In the genomic region with DNA sequence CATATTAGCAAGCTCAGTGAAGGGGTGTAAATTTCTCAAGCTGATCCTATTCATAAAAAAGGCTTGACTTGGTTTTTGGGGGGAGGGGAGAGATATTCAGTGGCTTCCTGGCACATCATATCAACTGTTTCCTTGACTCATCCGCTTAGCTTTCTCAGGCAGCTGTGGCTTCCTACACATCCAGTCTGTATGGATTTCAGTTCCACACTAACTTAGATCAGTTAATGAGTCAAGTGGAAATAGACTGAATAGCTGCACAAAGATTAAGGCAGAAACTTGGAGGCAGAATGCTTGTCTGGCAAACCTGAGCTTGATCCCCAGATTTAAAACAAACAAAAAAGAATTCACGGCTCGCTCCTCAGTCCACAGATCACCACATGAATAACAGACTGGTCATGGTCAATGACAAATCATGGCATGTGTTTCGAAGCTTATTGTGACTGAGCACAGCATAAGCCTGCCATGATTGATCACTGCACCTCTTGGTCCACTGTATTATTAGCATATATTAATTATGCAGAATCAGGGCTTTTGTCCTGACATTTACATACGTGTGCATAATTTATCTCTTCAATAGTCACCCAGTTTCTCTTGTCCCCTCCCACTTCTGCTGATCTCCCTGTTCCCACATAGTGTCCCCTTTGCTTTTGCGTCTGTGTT, we compare ENCODE assay signal across 20 mouse cellular contexts. TPM values are rescaled to one million over a fixed set of nuclear protein-coding genes. Genes with fewer than 3 reads are reported as not detected.
DNase-seq lines count a peak whose midpoint lies in the region; ATAC-seq and TF ChIP-seq lines count a peak whose summit lies in the region.
"Had no signal": no experiment of that assay in that cellular context is flagged by ENCODE, and none has a peak within 500 bp of the region (broad histone marks: within the 10 kb centered on the region; RNA-seq: fewer than 3 reads in every experiment).

No protein-coding gene starts in this region.

- no peaks in the 10 kb centered on the region for H3K9me3 ChIP-seq in midbrain, embryonic 12.5 days
- H3K9me3 ChIP-seq in midbrain, postnatal 0 days (ENCODE audit: low read length): no peaks in the 10 kb centered on the region
- H3K9me3 ChIP-seq in forebrain, embryonic 16.5 days (ENCODE audit: control insufficient read depth, low read length): no peaks in the 10 kb centered on the region
- no peaks in the 10 kb centered on the region for H3K9me3 ChIP-seq in midbrain, embryonic 16.5 days (replicated peaks; ENCODE audit: control insufficient read depth, low read length, poor library complexity, severe bottlenecking)
- H3K9me3 ChIP-seq: embryonic facial prominence, embryonic 13.5 days; heart, embryonic 15.5 days; limb, embryonic 10.5 days; liver, embryonic 12.5 days had no signal

- 59% methylated on average over 6 of the region's 6 CpGs for WGBS in midbrain, embryonic 12.5 days
- 37% methylated on average over 6 of the region's 6 CpGs for WGBS in midbrain, postnatal 0 days
- WGBS in forebrain, embryonic 16.5 days: 33% methylated on average over 6 of the region's 6 CpGs
- WGBS in midbrain, embryonic 16.5 days: 39% methylated on average over 6 of the region's 6 CpGs
- WGBS in cerebellum, adult 2 months: 23% methylated on average over 6 of the region's 6 CpGs

- no peak for TF ChIP-seq CTCF in midbrain, postnatal 0 days (IDR thresholded peaks at IDR 0.05)
- no peak for TF ChIP-seq CTCF in cerebellum, adult 2 months (IDR thresholded peaks at IDR 0.05; ENCODE audit: borderline replicate concordance, insufficient read depth, low read depth, low read length)

- H3K9ac ChIP-seq in midbrain, embryonic 12.5 days (replicated peaks): no peak overlapping the region
- H3K9ac ChIP-seq in midbrain, postnatal 0 days (replicated peaks; ENCODE audit: low read length, poor library complexity, severe bottlenecking): no peak overlapping the region
- no peak overlapping the region for H3K9ac ChIP-seq in forebrain, embryonic 16.5 days (replicated peaks; ENCODE audit: low read depth, low read length)
- no peak overlapping the region for H3K9ac ChIP-seq in midbrain, embryonic 16.5 days (ENCODE audit: low read depth, low read length)
- H3K9ac ChIP-seq: embryonic facial prominence, embryonic 13.5 days; heart, embryonic 15.5 days; liver, embryonic 12.5 days; lung, embryonic 14.5 days had no signal

- no peak overlapping the region for H3K27ac ChIP-seq in midbrain, embryonic 12.5 days (replicated peaks)
- H3K27ac ChIP-seq in midbrain, postnatal 0 days (ENCODE audit: low read depth, low read length): no peak overlapping the region
- no peak overlapping the region for H3K27ac ChIP-seq in forebrain, embryonic 16.5 days (ENCODE audit: low read length)
- no peak overlapping the region for H3K27ac ChIP-seq in midbrain, embryonic 16.5 days (ENCODE audit: low read length)
- no peak overlapping the region for H3K27ac ChIP-seq in cerebellum, adult 2 months (ENCODE audit: insufficient read depth, low read length)
- H3K27ac ChIP-seq: embryonic facial prominence, embryonic 13.5 days; heart, embryonic 15.5 days; limb, embryonic 10.5 days; liver, embryonic 12.5 days had no signal

- TF ChIP-seq POLR2A in cerebellum, adult 2 months (IDR thresholded peaks at IDR 0.05; ENCODE audit: borderline replicate concordance, insufficient read depth, low read length): no peak

- peak; percentile 74 for ATAC-seq in midbrain, embryonic 12.5 days (ENCODE audit: low FRiP score, low read depth)
- ATAC-seq in midbrain, postnatal 0 days (ENCODE audit: low FRiP score): no peak; the same call in 1 of the 2 replicates
- peak; percentile 77 for ATAC-seq in forebrain, embryonic 16.5 days
- 0 out of 2 replicates have a peak, but pooled peaks have one; percentile 51 for ATAC-seq in midbrain, embryonic 16.5 days
- ATAC-seq: liver, embryonic 12.5 days had no signal

- no peaks in the 10 kb centered on the region for H3K27me3 ChIP-seq in midbrain, embryonic 12.5 days
- H3K27me3 ChIP-seq in midbrain, postnatal 0 days (ENCODE audit: insufficient read depth, low read length): no peaks in the 10 kb centered on the region
- no peaks in the 10 kb centered on the region for H3K27me3 ChIP-seq in forebrain, embryonic 16.5 days (replicated peaks; ENCODE audit: control insufficient read depth, insufficient read depth, low read length)
- H3K27me3 ChIP-seq in midbrain, embryonic 16.5 days (ENCODE audit: control insufficient read depth, insufficient read depth, low read depth, low read length): no peaks in the 10 kb centered on the region
- H3K27me3 ChIP-seq in cerebellum, adult 2 months (ENCODE audit: control insufficient read depth, insufficient read depth, low read length): no peaks in the 10 kb centered on the region
- H3K27me3 ChIP-seq: embryonic facial prominence, embryonic 13.5 days; heart, embryonic 15.5 days; liver, embryonic 12.5 days had no signal

- H3K4me3 ChIP-seq in midbrain, embryonic 12.5 days: no peak overlapping the region
- H3K4me3 ChIP-seq in midbrain, postnatal 0 days (ENCODE audit: low read depth, low read length): no peak overlapping the region
- H3K4me3 ChIP-seq in forebrain, embryonic 16.5 days (replicated peaks; ENCODE audit: low read length): no peak overlapping the region
- no peak overlapping the region for H3K4me3 ChIP-seq in midbrain, embryonic 16.5 days (ENCODE audit: low read depth, low read length)
- H3K4me3 ChIP-seq in cerebellum, adult 2 months (replicated peaks; ENCODE audit: insufficient read depth, low read depth, low read length): no peak overlapping the region
- H3K4me3 ChIP-seq: embryonic facial prominence, embryonic 13.5 days; heart, embryonic 15.5 days; limb, embryonic 10.5 days; liver, embryonic 12.5 days had no signal

- peak; percentile 31 for DNase-seq in heart, adult 11 months
- no peak for DNase-seq in heart, postnatal 4 days
- no peak for DNase-seq in midbrain, postnatal 0 days (ENCODE audit: low spot score)
- DNase-seq in embryo, embryonic 10.5 days (ENCODE audit: low spot score): no peak
- no peak for DNase-seq in cerebellum, adult 2 months
- DNase-seq: adrenal gland, postnatal 10 days; cerebellum, adult 8-10 months; kidney, adult 8-10 months; kidney, postnatal 36 days; lung, embryonic 14.5 days; lung, postnatal 4 days had no signal

- H3K36me3 ChIP-seq in midbrain, embryonic 12.5 days: no peaks in the 10 kb centered on the region
- H3K36me3 ChIP-seq in midbrain, postnatal 0 days (ENCODE audit: insufficient read depth, low read length): no peaks in the 10 kb centered on the region
- no peaks in the 10 kb centered on the region for H3K36me3 ChIP-seq in forebrain, embryonic 16.5 days (ENCODE audit: control insufficient read depth, insufficient read depth)
- H3K36me3 ChIP-seq in midbrain, embryonic 16.5 days (ENCODE audit: control insufficient read depth, insufficient read depth, low read length): no peaks in the 10 kb centered on the region
- H3K36me3 ChIP-seq: embryonic facial prominence, embryonic 13.5 days; heart, embryonic 15.5 days; limb, embryonic 10.5 days; liver, embryonic 12.5 days had no signal

- H3K4me1 ChIP-seq in midbrain, embryonic 12.5 days: 0 out of 2 replicates have a peak, but pooled peaks cover 4% of the 10 kb centered on the region
- no peaks in the 10 kb centered on the region for H3K4me1 ChIP-seq in midbrain, postnatal 0 days (ENCODE audit: insufficient read depth, low read length)
- peaks cover 5% of the 10 kb centered on the region; the same call in 1 of the 2 replicates for H3K4me1 ChIP-seq in forebrain, embryonic 16.5 days (replicated peaks; ENCODE audit: control insufficient read depth, insufficient read depth, low read length)
- peaks cover 4% of the 10 kb centered on the region; the same call in 1 of the 2 replicates for H3K4me1 ChIP-seq in midbrain, embryonic 16.5 days (ENCODE audit: control insufficient read depth, insufficient read depth, low read length)
- H3K4me1 ChIP-seq in cerebellum, adult 2 months (ENCODE audit: control insufficient read depth, insufficient read depth, low read length): no peaks in the 10 kb centered on the region
- H3K4me1 ChIP-seq: embryonic facial prominence, embryonic 13.5 days; heart, embryonic 15.5 days; liver, embryonic 12.5 days had no signal

- H3K4me2 ChIP-seq in midbrain, embryonic 12.5 days (replicated peaks): no peak overlapping the region
- H3K4me2 ChIP-seq in midbrain, postnatal 0 days (ENCODE audit: low read depth, low read length, poor library complexity, severe bottlenecking): no peak overlapping the region
- H3K4me2 ChIP-seq in forebrain, embryonic 16.5 days (ENCODE audit: low read length): no peak overlapping the region
- no peak overlapping the region for H3K4me2 ChIP-seq in midbrain, embryonic 16.5 days (ENCODE audit: low read length)
- H3K4me2 ChIP-seq: embryonic facial prominence, embryonic 13.5 days; heart, embryonic 15.5 days; liver, embryonic 12.5 days; lung, embryonic 14.5 days had no signal

RNA-seq across cellular contexts. Expression of a gene that starts 50.0 kb away (rescaled TPM):
- total RNA-seq in heart, postnatal 4 days (2021): 1 to 10 TPM; 4.1 to 5.0 TPM
- polyA plus RNA-seq in midbrain, embryonic 12.5 days (2016; fragmentation: Nextera tagmentation; extraction: Ambion mirVana): 0.07 and 0.13 TPM in 2 replicates
- total RNA-seq in midbrain, postnatal 0 days (2014; rRNA removed): 0.28 and 0.44 TPM in 2 replicates
- 0.16 and 0.36 TPM in 2 replicates for polyA plus RNA-seq in midbrain, postnatal 0 days (2015; fragmentation: Nextera tagmentation; extraction: Ambion mirVana)
- polyA plus RNA-seq in forebrain, embryonic 16.5 days (2015; fragmentation: Nextera tagmentation; extraction: Ambion mirVana): 0.25 and 0.29 TPM in 2 replicates
- 0.11 and 0.25 TPM in 2 replicates for polyA plus RNA-seq in midbrain, embryonic 16.5 days (2015; fragmentation: Nextera tagmentation; extraction: Ambion mirVana)
- polyA plus RNA-seq in cerebellum, adult 2 months (2012; rRNA removed): 0.39 and 0.44 TPM in 2 replicates
- total RNA-seq: granulocyte monocyte progenitor cell, adult 5-6 weeks; neutrophil, adult 5-6 weeks had no signal

RNA-seq across cellular contexts. Expression of a gene that starts 50.1 kb away (rescaled TPM):
- 1 to 10 TPM; 1.6 to 2.6 TPM for total RNA-seq in heart, postnatal 4 days (2021)
- 0.09 and 0.10 TPM in 2 replicates for polyA plus RNA-seq in midbrain, embryonic 12.5 days (2016; fragmentation: Nextera tagmentation; extraction: Ambion mirVana)
- total RNA-seq in midbrain, postnatal 0 days (2014; rRNA removed): 0.27 and 0.38 TPM in 2 replicates
- 0.16 and 0.35 TPM in 2 replicates for polyA plus RNA-seq in midbrain, postnatal 0 days (2015; fragmentation: Nextera tagmentation; extraction: Ambion mirVana)
- 0.24 and 0.51 TPM in 2 replicates for polyA plus RNA-seq in forebrain, embryonic 16.5 days (2015; fragmentation: Nextera tagmentation; extraction: Ambion mirVana)
- 0.24 and 0.25 TPM in 2 replicates for polyA plus RNA-seq in midbrain, embryonic 16.5 days (2015; fragmentation: Nextera tagmentation; extraction: Ambion mirVana)
- polyA plus RNA-seq in cerebellum, adult 2 months (2012; rRNA removed): 0.54 and 0.82 TPM in 2 replicates
- total RNA-seq: granulocyte monocyte progenitor cell, adult 5-6 weeks; neutrophil, adult 5-6 weeks had no signal
